Mouse (Mus musculus) layer of hippocampus, adult 2 months (tissue): ENCODE results near the gene Nucks1. TPM values are rescaled to one million over a fixed set of nuclear protein-coding genes. Genes with fewer than 3 reads are reported as not detected.

Experiments
- DNase-seq, 2 experiments: peaks; one replicate each; pipeline ENCODE4 v3.0.0; 2022; ENCODE audit warnings: low spot score in 2 of 2
- H3K27ac ChIP-seq: fragments of 200-600 bp; 2 replicates; pipeline ENCODE4 v1.8.1; 2022
- H3K4me3 ChIP-seq: fragments of 200-600 bp; 2 replicates; pipeline ENCODE4 v1.8.1; 2022; ENCODE audit warnings: mild to moderate bottlenecking
- CTCF ChIP-seq: fragments of 200-600 bp; conservative IDR thresholded peaks from 2 replicates; pipeline ENCODE4 v1.8.1; 2022; ENCODE audit warnings: antibody characterized with exemption, mild to moderate bottlenecking, moderate library complexity
- long read RNA-seq, 2 experiments: library from polyadenylated mRNA; stranded (forward); transcript quantifications; one replicate each; pipeline ENCODE4 v2.0.0; 2021; ENCODE audit warnings: borderline mapping rate in 2 of 2
- total RNA-seq, 2 experiments: library from RNA; stranded (reverse); gene quantifications; 2 replicates each; pipeline ENCODE4 v1.2.3; 2021

The Nucks1 gene
- 100 to 1,000 TPM; 159 to 161 TPM for total RNA-seq
- long read RNA-seq, experiment 1, full-length matches to known transcripts, result 6 of 12 reads
- long read RNA-seq, experiment 1, partial matches to known transcripts, result 0 of 12 reads
- long read RNA-seq, experiment 1, other reads (novel, unspliced or antisense), result 6 of 12 reads
- long read RNA-seq, experiment 2, full-length matches to known transcripts, result 17 of 25 reads
- long read RNA-seq, experiment 2, partial matches to known transcripts, result 0 of 25 reads
- long read RNA-seq, experiment 2, other reads (novel, unspliced or antisense), result 8 of 25 reads

GRCm38 (mm10) chr1:131910001-131910648 is at the start of gene Nucks1:
Gene Nucks1 (plus strand): TSS chr1:131910534.
- Histone ChIP-seq H3K27ac (peak within 1 kb of the TSS; percentile 99), H3K4me3 (peak within 1 kb of the TSS; percentile 95)
- peak; percentile 99 to 100 for DNase-seq
- TF ChIP-seq CTCF, result peak; percentile 69

GRCm38 (mm10) chr1:131861811-131862210 is 48.5 kb upstream of the Nucks1 start:
- no peak for TF ChIP-seq CTCF
- no peak overlapping the region for H3K27ac ChIP-seq
- H3K4me3 ChIP-seq, result no peak overlapping the region
- no peak for DNase-seq

- TF ChIP-seq CTCF, result no peak
- Histone ChIP-seq H3K4me3 (no peak overlapping the region), H3K27ac (no peak overlapping the region)
- DNase-seq, result no peak
These were observed 44.7 kb upstream of the Nucks1 start for GRCm38 (mm10) chr1:131865596-131865995.

- no peak for DNase-seq
- no peak for TF ChIP-seq CTCF
- Histone ChIP-seq H3K4me3 (no peak overlapping the region), H3K27ac (no peak overlapping the region)
These were observed 43.9 kb upstream of the Nucks1 start for GRCm38 (mm10) chr1:131866304-131866999.

- peak within 1 kb of the TSS; percentile 78 for H3K4me3 ChIP-seq
- DNase-seq, result peak; percentile 90 to 93
- TF ChIP-seq CTCF, result peak; percentile 96
- peak within 1 kb of the TSS; percentile 67 for H3K27ac ChIP-seq
These were observed 43.0 kb upstream of the Nucks1 start, which contains the start of gene Rab29 for GRCm38 (mm10) chr1:131867093-131867945. Gene Rab29 (plus strand): TSS chr1:131867224.

- Histone ChIP-seq H3K4me3 (peak overlapping the region; percentile 78), H3K27ac (peak overlapping the region; percentile 67; the same call in 1 of the 2 replicates)
- DNase-seq, result no peak
- no peak for TF ChIP-seq CTCF
These were observed 42.4 kb upstream of the Nucks1 start for GRCm38 (mm10) chr1:131867946-131868290.

- no peak for TF ChIP-seq CTCF
- no peak for DNase-seq
- H3K4me3 ChIP-seq, result no peak overlapping the region
- no peak overlapping the region for H3K27ac ChIP-seq
These were observed 40.8 kb upstream of the Nucks1 start for GRCm38 (mm10) chr1:131869561-131869960.

- H3K27ac ChIP-seq, result no peak overlapping the region
- DNase-seq, result no peak
- no peak for TF ChIP-seq CTCF
- H3K4me3 ChIP-seq, result no peak overlapping the region
These were observed 37.5 kb upstream of the Nucks1 start for GRCm38 (mm10) chr1:131872856-131873255.

- no peak for DNase-seq
- no peak for TF ChIP-seq CTCF
- H3K27ac ChIP-seq, result no peak overlapping the region
- no peak overlapping the region for H3K4me3 ChIP-seq
These were observed 30.5 kb upstream of the Nucks1 start for GRCm38 (mm10) chr1:131879816-131880215.

GRCm38 (mm10) chr1:131882787-131883186 is 27.5 kb upstream of the Nucks1 start:
- TF ChIP-seq CTCF, result peak; percentile 74
- H3K27ac ChIP-seq, result no peak overlapping the region
- no peak overlapping the region for H3K4me3 ChIP-seq
- DNase-seq, result no peak

GRCm38 (mm10) chr1:131886173-131886572 is 24.2 kb upstream of the Nucks1 start:
- no peak for DNase-seq
- TF ChIP-seq CTCF, result no peak
- peak overlapping the region; percentile 62 for H3K27ac ChIP-seq
- H3K4me3 ChIP-seq, result no peak overlapping the region

GRCm38 (mm10) chr1:131886641-131887040 is 23.7 kb upstream of the Nucks1 start:
- H3K27ac ChIP-seq, result peak overlapping the region; percentile 62
- no peak for TF ChIP-seq CTCF
- DNase-seq, result peak in 1 of 2 experiments; percentile 30
- no peak overlapping the region for H3K4me3 ChIP-seq

- TF ChIP-seq CTCF, result no peak
These were observed 20.2 kb upstream of the Nucks1 start for GRCm38 (mm10) chr1:131890043-131890658.

More at GRCm38 (mm10) chr1:131890043-131890658, 20.2 kb upstream of the Nucks1 start:
- DNase-seq, result no peak
- Histone ChIP-seq H3K4me3 (no peak overlapping the region), H3K27ac (no peak overlapping the region)
